Mouse (Mus musculus) bone marrow, adult 2 months (tissue): ENCODE results near the gene Prss29. TPM values are rescaled to one million over a fixed set of nuclear protein-coding genes. Genes with fewer than 3 reads are reported as not detected.

Experiments used
- H3K27ac ChIP-seq: fragments of 200-500 bp; 2 replicates; pipeline ENCODE4 v1.5.1; 2012; ENCODE audit warnings: low read depth, mild to moderate bottlenecking, control low read depth, inconsistent platforms, low read length; ENCODE audit not compliant: control insufficient read depth, poor library complexity, insufficient read depth
- H3K4me1 ChIP-seq: fragments of 200-500 bp; 2 replicates; pipeline ENCODE4 v1.6.1; 2011; ENCODE audit warnings: low read length; ENCODE audit not compliant: control insufficient read depth, insufficient read depth
- H3K4me3 ChIP-seq: fragments of 200-500 bp; replicated peaks from 2 replicates; pipeline ENCODE3; 2011; ENCODE audit warnings: mild to moderate bottlenecking, low read depth, low read length, control low read depth; ENCODE audit not compliant: control insufficient read depth
- CTCF ChIP-seq: fragments of 200-500 bp; IDR thresholded peaks from 2 replicates; pipeline ENCODE4 v1.5.1; 2011; ENCODE audit warnings: low read length, control low read depth; ENCODE audit not compliant: control insufficient read depth, insufficient read depth
- POLR2A ChIP-seq: fragments of 200-500 bp; IDR thresholded peaks from 2 replicates; pipeline ENCODE4 v1.6.1; 2011; ENCODE audit warnings: low read depth, mild to moderate bottlenecking, control low read depth, low read length, borderline replicate concordance; ENCODE audit not compliant: control insufficient read depth
- WGBS: fragments of 180-500 bp; shearing (Covaris S2); methylation state at CpG from one replicate; pipeline ENCODE4 v1.1.7; 2018; 5-methylcytosine and 5-hydroxymethylcytosine counted together
- polyA plus RNA-seq: library from polyadenylated mRNA; stranded (reverse); fragments of >200 nt; gene quantifications from 2 replicates; pipeline ENCODE4 v1.2.4, GENCODE M21; 2011; ENCODE audit warnings: low replicate concordance; ENCODE audit not compliant: missing spikeins, insufficient read depth, insufficient read length

Prss29 gene
- polyA plus RNA-seq, 1 experiment, result not detected

DNA sequence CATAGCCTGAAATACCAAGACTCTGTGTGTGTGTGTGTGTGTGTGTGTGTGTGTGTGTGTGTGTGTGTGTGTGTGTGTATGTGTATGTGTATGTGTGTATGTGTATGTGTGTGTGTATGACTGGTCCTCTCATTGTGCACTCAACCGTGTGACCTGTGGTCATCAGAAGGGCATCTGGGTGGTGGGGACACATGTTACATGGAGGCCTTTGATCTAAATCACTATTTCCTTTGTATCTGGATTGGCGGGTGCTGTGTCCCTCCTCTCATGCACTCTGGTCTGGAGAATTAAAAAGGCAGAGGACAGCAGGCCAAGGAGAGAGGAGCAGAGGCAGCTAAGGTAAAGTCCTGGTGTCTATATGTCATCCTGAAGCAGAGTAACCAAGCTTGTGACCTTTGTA is 47.6 kb downstream of the Prss29 start, which contains the start of gene Tpsb2:
Gene Tpsb2 (plus strand): TSS at position 301 of the 400 bp plus-strand sequence.
- TF ChIP-seq CTCF (no peak), POLR2A (no peak)
- Histone ChIP-seq H3K4me3 (no peak within 1 kb of the TSS), H3K27ac (no peak within 1 kb of the TSS), H3K4me1 (no peaks in the 10 kb centered on the region)
- WGBS, result 57% methylated on average over 2 of the region's 2 CpGs

- no peaks in the 10 kb centered on the region for H3K4me1 ChIP-seq
- WGBS, result 63% methylated on average over 3 of the region's 3 CpGs
These were observed 50.5 kb downstream of the Prss29 start, which contains the start of gene Tpsg1 for GRCm38 (mm10) chr17:25368973-25369372. Gene Tpsg1, plus strand, starts transcription at chr17:25369273.

More at GRCm38 (mm10) chr17:25368973-25369372, 50.5 kb downstream of the Prss29 start, which contains the start of gene Tpsg1:
- no peak within 1 kb of the TSS for H3K27ac ChIP-seq
- no peak within 1 kb of the TSS for H3K4me3 ChIP-seq
- TF ChIP-seq POLR2A, result no peak
- no peak for TF ChIP-seq CTCF

Other genes with a start within 250 kb of the Prss29 start
- gene Tmem204, start 235.1 kb upstream of the Prss29 start, polyA plus RNA-seq, result 2.5 and 4.6 TPM in 2 replicates
- gene Telo2, start 202.7 kb upstream of the Prss29 start, polyA plus RNA-seq, result 19.5 and 30.4 TPM in 2 replicates
- 1.4 TPM in 1 of 2 replicates, not detected in the other for gene Ptx4, start 197.9 kb upstream of the Prss29 start, polyA plus RNA-seq
- 17.0 and 21.9 TPM in 2 replicates for gene Clcn7, start 185.3 kb upstream of the Prss29 start, polyA plus RNA-seq
- not detected in 2 replicates for gene Ccdc154, start 156.2 kb upstream of the Prss29 start, polyA plus RNA-seq
- not detected in 2 replicates for gene Gm38655, start 143.2 kb upstream of the Prss29 start, polyA plus RNA-seq
- 13.1 and 19.4 TPM in 2 replicates for gene BC003965, start 134.1 kb upstream of the Prss29 start, polyA plus RNA-seq
- 9.5 and 29.1 TPM in 2 replicates for gene Unkl, start 130.3 kb upstream of the Prss29 start, polyA plus RNA-seq
- 10.8 and 21.7 TPM in 2 replicates for gene Gnptg, start 78.5 kb upstream of the Prss29 start, polyA plus RNA-seq
- gene Tsr3, start 78.5 kb upstream of the Prss29 start, polyA plus RNA-seq, result 24.4 and 37.1 TPM in 2 replicates
- gene Baiap3, start 62.3 kb upstream of the Prss29 start, polyA plus RNA-seq, result 4.7 and 14.3 TPM in 2 replicates
- 141 and 187 TPM in 2 replicates for gene Ube2i, start 44.0 kb upstream of the Prss29 start, polyA plus RNA-seq
- 11.0 and 35.0 TPM in 2 replicates for gene Prss34, start 20.3 kb upstream of the Prss29 start, polyA plus RNA-seq
- gene Prss28, start 10.0 kb upstream of the Prss29 start, polyA plus RNA-seq, result 1.7 TPM in 1 of 2 replicates, not detected in the other
- not detected in 2 replicates for gene Tpsab1, start 26.9 kb downstream of the Prss29 start, polyA plus RNA-seq
- gene Tpsb2, start 47.7 kb downstream of the Prss29 start, polyA plus RNA-seq, result not detected in 2 replicates
- not detected in 2 replicates for gene Tpsg1, start 50.6 kb downstream of the Prss29 start, polyA plus RNA-seq
- 2.0 and 5.2 TPM in 2 replicates for gene Cacna1h, start 115.1 kb downstream of the Prss29 start, polyA plus RNA-seq
- gene Tekt4, start 136.0 kb downstream of the Prss29 start, polyA plus RNA-seq, result not detected in 2 replicates
- not detected in 2 replicates for gene Sstr5, start 178.6 kb downstream of the Prss29 start, polyA plus RNA-seq